Mouse (Mus musculus): ENCODE measurements around the gene Zfp12. TPM values are rescaled to one million over a fixed set of nuclear protein-coding genes. Genes with fewer than 3 reads are reported as not detected.

Gene Zfp12
- total RNA-seq, 2 experiments from 2014 or later: 9.6 to 12.4 TPM

DNA sequence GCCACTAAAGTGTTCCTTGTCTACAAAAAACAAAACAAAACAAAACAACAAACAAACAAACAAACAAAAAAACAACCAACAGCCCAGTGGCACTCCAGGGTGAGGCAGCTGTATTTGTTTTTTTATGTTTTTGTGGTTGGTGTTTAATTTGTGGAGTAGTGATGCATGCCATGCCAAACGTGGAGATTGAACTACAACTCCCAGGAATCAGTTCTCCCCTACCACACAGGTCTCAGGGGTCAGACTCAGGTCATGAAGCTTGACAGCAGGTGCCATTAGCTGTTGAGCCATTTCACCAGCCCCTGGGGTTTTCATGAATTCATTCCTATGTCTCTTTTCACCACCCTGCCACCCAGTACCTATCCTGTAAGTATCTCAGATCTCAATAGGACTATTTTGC is 30.4 kb downstream of the Zfp12 start:
- intact Hi-C loops (cut with DNase I): no loop called here

DNA sequence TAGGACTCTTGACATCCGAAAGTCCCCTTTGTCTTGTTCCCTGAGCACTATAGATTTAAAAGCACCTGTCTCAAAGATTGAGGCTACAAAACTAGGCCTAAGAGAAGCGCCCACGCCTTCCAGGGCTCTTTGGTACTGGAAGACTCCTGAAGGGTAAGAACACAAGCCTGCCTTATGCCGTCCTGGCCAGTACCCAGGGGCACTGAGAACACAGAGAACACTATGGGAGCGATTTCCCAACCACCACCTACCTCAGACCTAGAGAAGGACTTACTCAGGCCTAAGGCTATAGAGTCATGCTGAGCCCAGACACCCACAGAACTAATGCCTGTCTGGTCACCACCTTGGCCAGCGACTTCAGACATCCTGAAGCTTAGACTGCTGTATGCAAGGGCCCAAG is 31.8 kb downstream of the Zfp12 start:
- no peak for DNase-seq
- intact Hi-C loops (cut with DNase I): no loop called here

More for the DNA sequence above, 30.4 kb downstream of the Zfp12 start:
- no peak for DNase-seq

DNA sequence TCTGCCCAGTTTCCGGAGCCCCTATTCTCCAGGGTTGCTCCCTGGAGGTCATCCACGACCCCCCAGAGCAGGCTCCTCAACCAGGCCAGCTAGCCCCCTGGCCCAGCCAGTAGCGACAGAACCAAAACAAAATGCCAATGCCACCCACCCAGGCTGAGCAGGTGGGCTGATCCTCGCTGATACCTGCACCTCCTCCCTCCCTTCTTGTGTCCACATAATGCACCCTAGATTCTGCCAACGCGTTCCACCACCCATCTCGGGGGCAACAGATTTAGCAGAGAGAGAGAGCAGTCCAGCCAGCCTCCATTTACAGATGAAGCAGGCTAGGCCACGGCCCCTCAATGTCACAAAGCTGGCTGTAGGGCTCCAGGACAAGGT is 34.0 kb downstream of the Zfp12 start:
- intact Hi-C loops (cut with DNase I): no loop called here
- DNase-seq: no peak

DNA sequence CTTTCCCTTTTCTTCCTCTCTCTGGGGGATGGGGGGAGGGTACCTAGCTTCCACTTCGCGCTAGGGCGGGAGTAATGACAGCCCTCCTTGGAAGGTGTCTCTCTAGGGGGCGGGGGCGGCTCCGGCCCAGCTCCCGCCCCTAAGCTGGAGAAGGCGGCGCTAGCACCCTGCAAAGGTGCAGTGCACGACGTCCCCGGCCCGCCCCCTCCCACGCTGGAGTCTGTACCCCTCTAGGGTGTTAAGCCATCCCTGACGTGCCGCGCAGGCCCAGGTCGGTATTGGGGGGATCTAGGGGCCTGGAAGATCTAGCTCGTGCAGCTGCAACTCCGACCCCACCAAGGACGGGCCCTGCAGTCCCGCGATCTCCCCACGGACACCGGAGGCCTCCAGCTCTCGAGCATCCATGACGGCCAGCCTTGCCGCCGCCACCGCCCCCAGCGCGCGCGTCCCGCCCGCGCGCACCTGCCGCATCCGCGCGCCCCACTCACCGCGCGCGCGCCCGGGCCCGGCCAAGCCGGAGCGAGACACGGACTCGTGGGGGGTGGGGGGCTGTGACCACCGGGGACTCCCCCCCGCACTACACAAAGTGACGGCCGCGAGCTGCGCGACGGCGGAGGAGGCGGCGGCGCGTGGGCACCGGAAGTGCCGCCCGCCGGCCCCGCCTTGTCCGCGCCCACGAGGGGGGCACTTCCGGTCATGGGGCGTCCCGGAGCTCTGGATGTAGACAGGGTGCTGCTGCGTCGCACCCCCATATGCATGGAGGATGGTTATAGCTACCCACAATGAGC is 34.6 kb downstream of the Zfp12 start, which contains the start of gene Zfp316:
Gene Zfp316, minus strand, starts transcription at position 660 of the 788 bp plus-strand sequence.
- intact Hi-C loops (cut with DNase I): no loop called here
- peak; percentile 74 to 76 for DNase-seq

DNA sequence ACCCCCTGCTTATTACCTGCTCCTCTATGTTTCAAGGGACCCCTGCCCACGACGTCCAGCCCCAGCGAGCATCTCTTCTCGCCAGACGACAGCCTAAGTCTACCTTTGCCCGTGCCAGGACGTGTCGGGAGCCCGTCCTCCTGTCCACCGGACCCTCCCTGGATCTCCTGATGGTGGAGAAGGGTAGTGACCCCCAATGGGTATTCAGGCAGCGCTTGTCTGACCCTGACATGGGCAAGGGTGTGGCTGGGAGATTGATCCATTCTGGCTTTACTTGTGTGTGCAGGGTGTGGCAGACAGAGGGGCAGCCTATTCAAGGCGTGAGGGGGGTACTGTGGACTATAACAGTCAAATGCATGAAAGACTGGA is 35.2 kb downstream of the Zfp12 start:
- no peak for DNase-seq
- intact Hi-C loops (cut with DNase I): no loop called here

DNA sequence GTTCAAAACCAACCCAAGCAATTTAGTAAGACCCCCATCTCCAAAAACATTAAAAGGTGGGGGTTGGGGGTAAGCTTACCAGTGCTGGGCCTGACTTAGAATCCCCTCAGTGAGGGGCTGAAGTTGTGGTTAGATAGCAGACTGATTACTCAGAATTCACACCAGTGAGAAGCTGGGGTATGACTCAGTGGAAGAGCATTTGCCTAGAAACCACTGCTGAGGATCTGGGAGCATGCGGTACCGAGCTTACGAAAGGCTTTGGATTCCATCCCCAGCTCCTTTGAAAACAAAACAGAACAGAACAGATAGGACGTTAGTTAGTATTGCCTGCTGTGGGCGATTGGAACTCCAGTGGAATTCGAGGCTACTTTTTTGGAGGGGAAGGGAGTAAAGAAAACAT is 36.7 kb downstream of the Zfp12 start:
- intact Hi-C loops (cut with DNase I): no loop called here
- DNase-seq: no peak

DNA sequence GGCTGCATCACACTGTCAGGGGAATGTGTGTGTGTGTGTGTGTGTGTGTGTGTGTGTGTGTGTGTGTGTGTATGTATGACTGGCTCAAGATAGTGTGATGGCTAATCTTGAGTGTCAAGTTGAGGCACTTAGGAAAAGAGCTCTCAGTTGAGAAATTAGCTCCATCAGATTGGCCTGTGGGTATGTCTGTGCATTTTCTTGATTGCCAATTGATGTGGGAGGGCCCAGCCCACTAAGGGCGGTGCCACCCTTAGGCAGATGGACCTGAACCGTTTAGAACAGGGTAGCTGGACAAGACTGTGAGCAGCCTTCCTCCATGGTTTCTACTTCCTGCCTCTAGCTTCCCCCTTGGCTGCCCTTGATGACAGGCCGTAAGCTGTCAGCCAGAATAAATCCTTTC is 37.1 kb downstream of the Zfp12 start:
- intact Hi-C loops (cut with DNase I): no loop called here
- no peak for DNase-seq

DNA sequence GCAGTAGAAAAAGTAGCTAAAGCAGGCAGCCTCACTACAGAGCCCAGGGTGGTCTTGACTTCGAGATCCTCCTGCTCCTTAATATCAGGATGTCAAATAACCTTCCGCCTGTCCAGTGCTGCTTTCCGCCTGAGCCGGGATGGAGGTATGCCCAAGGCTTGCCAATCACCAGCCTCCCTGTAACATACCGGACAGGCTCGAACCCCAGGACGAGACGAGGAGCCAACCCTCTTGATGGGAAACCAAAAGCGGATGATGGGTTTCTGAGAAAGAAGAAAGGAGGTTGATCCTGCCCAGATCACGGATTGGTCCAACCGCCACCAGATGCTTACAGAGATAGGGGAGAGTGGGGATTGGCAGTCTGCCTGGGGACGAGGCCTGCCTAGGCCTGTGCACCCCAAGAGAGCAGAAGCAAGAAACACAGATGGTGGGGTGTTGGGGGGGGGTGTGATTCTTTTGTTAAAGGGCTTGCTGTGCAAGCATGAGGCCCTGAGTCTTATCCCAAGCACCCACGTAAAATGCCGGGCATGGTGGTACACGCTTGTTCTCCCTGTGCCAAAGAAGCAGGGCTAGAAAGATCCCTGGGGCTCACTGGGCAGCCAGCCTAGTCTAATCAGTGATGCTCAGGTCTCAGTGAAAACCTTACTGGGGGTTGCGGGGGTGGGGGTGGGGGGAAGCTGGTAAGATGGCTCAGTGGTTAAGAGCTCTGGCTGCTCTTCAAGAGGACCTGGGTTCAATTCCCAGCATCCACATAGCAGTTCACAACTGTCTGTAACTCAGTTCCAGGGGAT is 37.8 kb downstream of the Zfp12 start:
- no peak for DNase-seq
- intact Hi-C loops (cut with DNase I): no loop called here

DNA sequence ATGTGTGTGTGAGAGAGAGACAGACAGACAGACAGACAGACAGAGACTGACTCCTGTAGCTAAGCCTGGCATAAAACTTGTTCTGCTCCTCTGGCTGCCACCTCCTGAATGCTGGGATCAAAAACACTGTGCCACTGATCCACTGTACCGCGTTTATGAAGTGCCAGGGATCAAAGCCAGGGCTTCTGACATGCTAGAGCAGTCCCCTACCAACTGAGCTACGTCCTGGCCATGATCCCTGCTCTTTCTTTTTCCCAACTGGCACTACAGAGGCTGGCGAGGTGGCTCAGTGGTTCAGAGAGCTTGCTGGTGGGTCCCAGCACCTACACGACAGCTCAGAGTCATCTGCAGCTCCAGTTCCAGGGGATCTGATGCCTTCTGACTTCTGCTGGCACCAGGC is 40.8 kb downstream of the Zfp12 start:
- no peak for DNase-seq
- intact Hi-C loops (cut with DNase I): no loop called here

DNA sequence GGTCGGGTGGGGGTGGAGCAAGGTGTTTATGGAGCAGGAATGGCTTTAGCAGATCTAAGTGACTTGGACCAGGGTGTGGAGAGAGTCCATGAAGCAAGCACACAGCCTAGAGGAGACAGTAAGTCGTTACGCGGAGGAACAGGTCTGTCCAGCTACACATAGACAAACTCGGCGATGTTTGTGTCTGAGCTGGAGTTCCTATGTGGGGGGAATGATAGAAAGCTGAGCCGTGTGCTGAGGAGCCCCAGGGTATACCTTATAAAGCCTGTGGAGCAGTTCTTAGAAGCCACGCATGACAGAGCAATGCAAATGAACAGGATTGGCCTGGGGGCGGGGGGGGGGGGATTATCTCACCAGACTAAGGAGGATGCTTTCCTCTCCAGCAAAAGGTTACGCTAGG is 44.3 kb downstream of the Zfp12 start:
- intact Hi-C loops (cut with DNase I): no loop called here
- no peak for DNase-seq

DNA sequence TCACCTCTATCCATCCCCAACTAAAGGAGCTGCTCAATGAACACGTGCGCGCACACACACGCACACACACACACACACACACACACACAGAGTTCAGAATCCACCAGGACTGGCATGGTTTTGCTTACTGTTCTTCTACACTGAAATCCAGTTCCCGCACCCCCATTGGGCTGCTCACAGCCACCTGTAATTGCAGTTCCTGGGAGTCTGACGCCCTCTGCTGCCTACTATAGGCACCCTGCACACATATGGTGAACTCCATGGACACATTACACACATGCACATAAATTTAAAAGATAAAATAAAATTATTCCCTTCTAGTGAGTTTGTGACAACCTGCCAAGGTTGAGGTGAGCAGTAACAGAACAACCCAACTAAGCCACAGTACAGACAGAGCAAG is 49.8 kb downstream of the Zfp12 start:
- DNase-seq: no peak
- intact Hi-C loops (cut with DNase I): no loop called here

DNA sequence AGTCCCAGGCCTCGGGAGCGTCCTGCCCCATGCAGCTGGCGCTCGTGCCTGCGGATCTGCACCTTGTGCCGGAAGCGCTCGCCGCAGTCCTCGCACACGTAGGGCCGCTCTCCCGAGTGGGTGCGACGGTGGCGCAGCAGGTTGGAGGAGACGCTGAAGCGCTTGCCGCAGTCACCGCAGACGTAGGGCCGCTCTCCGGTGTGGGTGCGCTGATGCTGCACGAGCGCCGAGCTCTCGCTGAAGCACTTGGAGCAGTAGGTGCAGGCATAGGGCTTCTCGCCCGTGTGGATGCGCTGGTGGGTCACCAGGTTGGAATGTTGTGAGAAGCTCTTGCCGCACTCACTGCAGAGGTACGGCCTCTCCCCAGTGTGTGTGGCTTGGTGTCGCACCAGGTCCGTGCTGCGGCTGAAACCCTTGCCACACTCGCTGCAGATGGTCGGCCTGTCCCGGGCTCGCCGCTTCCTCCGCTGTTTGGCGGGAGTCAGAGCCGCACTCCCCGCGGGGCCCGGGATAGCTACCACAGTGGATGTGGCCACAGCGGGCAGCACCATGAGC is 52.9 kb downstream of the Zfp12 start:
- no peak for DNase-seq
- intact Hi-C loops (cut with DNase I): no loop called here

DNA sequence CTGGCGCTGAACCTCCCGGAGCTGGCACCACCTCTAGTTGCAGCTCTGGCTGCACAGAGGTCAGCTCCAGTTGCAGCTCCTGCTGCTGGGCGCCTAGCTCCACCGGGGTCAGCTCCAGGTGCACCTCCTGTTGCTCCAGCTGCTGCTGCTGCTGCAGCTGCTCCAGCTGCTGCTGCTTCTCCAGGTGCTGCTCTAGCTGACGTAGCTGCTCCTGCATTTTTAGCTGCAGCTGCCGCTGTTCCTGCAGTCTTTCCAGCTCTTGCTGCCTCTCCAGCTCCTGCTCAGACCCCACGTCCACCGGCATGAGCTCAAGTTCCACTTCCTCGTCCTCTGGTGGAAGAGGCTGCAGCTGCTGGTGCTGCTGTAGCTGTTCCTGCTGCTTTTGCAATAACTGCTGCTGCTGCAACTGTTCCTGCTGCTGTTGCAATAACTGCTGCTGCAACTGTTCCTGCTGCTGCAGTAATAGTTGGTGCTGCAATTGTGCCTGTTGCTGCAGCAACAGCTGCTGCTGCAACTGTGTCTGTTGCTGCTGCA is 53.5 kb downstream of the Zfp12 start:
- no peak for DNase-seq
- intact Hi-C loops (cut with DNase I): no loop called here

DNA sequence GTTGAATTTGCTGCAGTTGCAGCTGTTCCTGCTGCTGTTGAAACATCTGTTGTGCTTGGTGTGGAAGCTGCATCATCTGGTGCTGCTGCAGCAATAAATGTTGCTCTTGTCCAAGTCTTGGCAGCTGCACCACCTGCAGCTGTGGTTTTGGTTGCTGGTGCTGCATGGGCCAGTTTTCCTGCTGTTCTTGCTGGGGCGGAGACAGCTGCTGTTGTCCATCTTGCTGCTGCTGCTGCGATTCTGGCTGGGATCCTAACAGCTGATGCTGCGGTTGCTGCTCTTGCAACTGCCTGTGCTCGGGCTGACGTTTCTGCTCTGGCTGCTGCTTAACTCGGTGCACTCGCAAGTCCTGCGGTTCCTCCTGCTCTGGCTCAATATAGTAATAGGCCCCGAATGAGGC is 54.3 kb downstream of the Zfp12 start:
- DNase-seq: no peak
- intact Hi-C loops (cut with DNase I): no loop called here

DNA sequence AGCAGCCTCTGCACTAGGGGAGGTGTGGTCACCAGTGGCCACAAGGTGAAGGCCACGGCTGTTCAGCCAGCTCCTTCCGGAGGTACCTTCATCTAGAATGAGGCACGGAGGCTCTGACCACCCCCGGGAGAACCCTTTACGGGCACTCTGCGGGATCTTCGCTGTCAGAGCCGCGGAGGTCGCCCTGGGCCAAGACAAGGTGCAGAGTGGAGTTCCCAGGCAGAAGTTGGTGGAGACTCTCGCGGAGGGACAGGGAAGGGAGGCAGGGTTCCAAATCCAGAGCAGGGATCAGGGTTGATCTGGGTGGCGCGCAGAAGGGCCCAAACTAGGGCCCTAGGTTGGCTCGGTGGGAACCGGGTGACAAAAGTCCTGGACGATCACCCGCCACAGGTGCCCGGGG is 57.9 kb downstream of the Zfp12 start:
- intact Hi-C loops (cut with DNase I): loop anchor here (10.0 kb wide), 1 partner anchor 428 kb away; no protein-coding TSS in a partner anchor
- DNase-seq: no peak

DNA sequence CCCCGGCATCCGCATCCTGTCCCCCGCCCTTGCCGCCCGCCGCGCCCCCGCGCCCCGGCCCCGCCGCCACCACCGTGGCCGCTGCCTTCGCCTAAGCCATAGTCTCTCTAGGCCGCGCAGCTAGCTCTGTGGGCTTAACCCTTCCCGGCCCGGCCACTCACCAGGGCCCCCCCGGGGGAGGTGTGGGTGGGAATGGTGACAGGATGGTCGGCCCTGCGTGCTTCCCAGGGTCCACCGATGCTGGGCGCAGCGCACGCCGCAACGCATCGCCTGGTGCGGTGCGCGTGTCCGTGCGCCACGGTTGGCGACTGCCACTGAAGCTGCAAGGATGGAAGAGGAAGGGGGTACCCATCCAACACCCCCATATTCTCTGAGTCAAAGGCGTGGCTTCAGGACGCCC is 58.4 kb downstream of the Zfp12 start, which contains the start of gene Zfp853:
Gene Zfp853, minus strand, starts transcription at position 220 of the 400 bp plus-strand sequence.
- DNase-seq: peak in 1 of 2 experiments; percentile 31
- intact Hi-C loops (cut with DNase I): loop anchor here (10.0 kb wide), 1 partner anchor 429 kb away; no protein-coding TSS in a partner anchor

DNA sequence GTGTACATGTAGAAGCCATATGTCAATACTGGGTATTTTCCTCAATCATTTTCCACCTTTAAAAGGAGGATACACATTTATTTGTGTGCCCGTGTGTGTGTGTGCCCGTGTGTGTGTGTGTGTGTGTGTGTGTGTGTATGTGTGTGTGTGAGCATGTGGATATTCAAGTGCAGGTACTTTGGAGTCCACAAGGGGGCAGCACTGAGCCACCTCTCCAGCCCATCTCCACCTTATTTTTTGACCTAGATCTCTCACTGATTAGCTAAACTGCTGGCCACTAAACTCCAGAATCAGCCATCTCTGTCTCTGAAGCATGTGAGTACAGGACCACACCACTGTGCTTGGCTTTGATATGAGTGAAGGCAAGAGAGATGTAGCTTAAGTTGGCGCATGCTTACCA is 59.9 kb downstream of the Zfp12 start:
- intact Hi-C loops (cut with DNase I): loop anchor here (10.0 kb wide), 1 partner anchor 430 kb away; no protein-coding TSS in a partner anchor
- no peak for DNase-seq

DNA sequence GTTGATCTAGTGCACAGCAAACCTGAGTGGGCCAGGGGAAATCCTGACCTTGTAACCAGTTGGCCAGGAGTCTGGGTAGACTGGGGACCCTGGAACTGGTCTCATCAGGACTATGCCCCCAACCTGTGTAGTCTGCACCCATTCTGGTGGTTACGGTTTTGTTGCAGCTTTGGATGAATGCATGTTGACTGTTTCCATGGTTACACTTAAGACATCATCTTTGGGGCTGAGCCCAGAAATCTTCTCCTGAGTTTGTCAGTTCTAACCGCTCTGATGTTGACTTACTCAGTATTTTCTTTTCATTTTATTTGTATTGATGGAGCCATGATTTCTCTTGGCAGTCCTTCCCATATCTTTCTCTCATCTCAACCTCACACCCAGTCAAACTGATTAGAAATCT is 60.4 kb downstream of the Zfp12 start:
- intact Hi-C loops (cut with DNase I): loop anchor here (10.0 kb wide), 1 partner anchor 431 kb away; no protein-coding TSS in a partner anchor

DNA sequence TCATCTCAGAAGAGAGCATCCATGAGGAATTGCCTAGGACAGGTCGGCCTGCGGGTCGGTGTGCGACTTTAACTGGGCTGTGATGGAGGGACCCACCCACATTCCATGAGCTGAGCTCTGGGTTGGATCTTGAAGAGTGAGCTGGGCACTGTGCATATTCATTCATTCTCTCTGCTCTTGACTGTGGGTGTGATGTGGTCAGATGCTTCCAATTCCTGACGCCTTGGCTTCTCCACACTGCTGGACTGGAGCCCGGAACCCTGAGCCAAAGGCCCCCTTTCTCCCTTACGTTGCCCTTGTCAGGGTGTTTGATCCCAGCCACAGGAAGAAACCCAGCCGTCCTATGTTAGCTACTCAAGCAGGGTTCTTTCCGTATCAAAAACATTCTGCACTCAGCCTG is 63.0 kb downstream of the Zfp12 start:
- intact Hi-C loops (cut with DNase I): loop anchor here (10.0 kb wide), 1 partner anchor 433 kb away; no protein-coding TSS in a partner anchor
- peak in 1 of 2 experiments; percentile 35 for DNase-seq

More for the DNA sequence above, 60.4 kb downstream of the Zfp12 start:
- DNase-seq: no peak

DNA sequence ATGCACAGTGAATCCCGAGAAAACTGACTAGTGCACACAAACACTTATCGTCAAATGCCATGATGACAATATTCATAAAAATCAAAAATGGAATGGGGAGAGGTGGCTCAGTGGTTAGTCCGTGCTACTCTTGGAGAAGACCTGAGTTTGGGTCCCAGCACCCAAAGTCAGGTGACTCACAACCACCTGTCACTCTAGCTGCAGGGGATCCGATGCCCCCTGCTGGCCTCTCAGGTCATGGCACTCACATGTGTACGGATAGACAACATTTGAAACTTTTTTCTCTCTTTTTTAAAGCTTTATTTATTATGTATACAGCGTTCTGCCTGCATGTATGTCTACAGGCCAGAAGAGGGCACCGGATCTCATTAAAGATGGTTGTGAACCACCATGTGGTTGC is 63.4 kb downstream of the Zfp12 start:
- intact Hi-C loops (cut with DNase I): loop anchor here (10.0 kb wide), 1 partner anchor 434 kb away; no protein-coding TSS in a partner anchor
- no peak for DNase-seq
